Mouse (Mus musculus): ENCODE results near the gene Gimap4. TPM values are rescaled to one million over a fixed set of nuclear protein-coding genes. Genes with fewer than 3 reads are reported as not detected.

The Gimap4 gene
- polyA plus RNA-seq, 1 experiment = 73.5 TPM

DNA sequence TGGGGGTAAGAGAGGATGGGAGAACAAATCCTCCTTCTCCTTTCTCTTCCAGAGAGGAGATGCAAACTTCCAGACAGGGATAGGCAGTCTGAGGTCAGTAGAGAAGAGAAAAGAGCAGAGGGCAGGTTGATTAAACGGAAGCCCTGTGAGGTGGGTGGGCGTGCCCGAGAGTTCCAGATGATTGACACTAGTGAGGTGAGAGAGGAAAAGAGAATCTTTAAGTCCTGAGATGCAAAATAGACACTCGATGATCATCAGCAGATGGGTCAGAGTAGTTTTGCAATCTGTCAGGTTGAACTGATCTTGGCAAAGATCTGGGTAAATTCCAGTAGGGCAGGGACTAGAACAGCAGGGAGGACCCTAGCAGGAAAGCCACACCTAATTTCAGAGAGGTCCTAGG, 19.6 kb upstream of the Gimap4 start:
- H3K27ac ChIP-seq (ENCODE audit: insufficient read depth, low read length) = peak overlapping the region; percentile 65
- no peaks in the 10 kb centered on the region for H3K27me3 ChIP-seq (ENCODE audit: control insufficient read depth, insufficient read depth, low read length)
- peaks cover 31% of the 10 kb centered on the region; the same call in 1 of the 2 replicates for H3K4me1 ChIP-seq (ENCODE audit: control insufficient read depth, insufficient read depth, insufficient read length)
- H3K36me3 ChIP-seq (ENCODE audit: control insufficient read depth, insufficient read depth, low read length) = no peaks in the 10 kb centered on the region
- no peak overlapping the region for H3K4me3 ChIP-seq (ENCODE audit: extremely low read depth, insufficient read depth, insufficient read length)
- no peak for DNase-seq (ENCODE audit: low read depth in 1 of 2, low spot score in 2 of 2)
- no peak for TF ChIP-seq POLR2A (IDR thresholded peaks at IDR 0.05; ENCODE audit: low read depth, low read length)
- TF ChIP-seq CTCF (IDR thresholded peaks at IDR 0.05; ENCODE audit: extremely low read depth, insufficient read depth, insufficient read length, insufficient replicate concordance) = no peak
- WGBS = 43% methylated on average over 4 of the region's 4 CpGs

GRCm38 (mm10) chr6:48665471-48665870, 18.9 kb upstream of the Gimap4 start:
- Histone ChIP-seq H3K4me3 (ENCODE audit: extremely low read depth, insufficient read depth, insufficient read length) (no peak overlapping the region), H3K27ac (ENCODE audit: insufficient read depth, low read length) (peak overlapping the region; percentile 65), H3K4me1 (ENCODE audit: control insufficient read depth, insufficient read depth, insufficient read length) (peaks cover 31% of the 10 kb centered on the region; the same call in 1 of the 2 replicates), H3K27me3 (ENCODE audit: control insufficient read depth, insufficient read depth, low read length) (no peaks in the 10 kb centered on the region), H3K36me3 (ENCODE audit: control insufficient read depth, insufficient read depth, low read length) (no peaks in the 10 kb centered on the region)
- 92% methylated on average over 9 of the region's 9 CpGs for WGBS
- no peak for TF ChIP-seq CTCF (IDR thresholded peaks at IDR 0.05; ENCODE audit: extremely low read depth, insufficient read depth, insufficient read length, insufficient replicate concordance)
- TF ChIP-seq POLR2A (IDR thresholded peaks at IDR 0.05; ENCODE audit: low read depth, low read length) = no peak
- DNase-seq (ENCODE audit: low read depth in 1 of 2, low spot score in 2 of 2) = no peak

- Histone ChIP-seq H3K4me1 (ENCODE audit: control insufficient read depth, insufficient read depth, insufficient read length) (peaks cover 31% of the 10 kb centered on the region; the same call in 1 of the 2 replicates), H3K27ac (ENCODE audit: insufficient read depth, low read length) (peak overlapping the region; percentile 65), H3K4me3 (ENCODE audit: extremely low read depth, insufficient read depth, insufficient read length) (no peak overlapping the region), H3K27me3 (ENCODE audit: control insufficient read depth, insufficient read depth, low read length) (no peaks in the 10 kb centered on the region), H3K36me3 (ENCODE audit: control insufficient read depth, insufficient read depth, low read length) (no peaks in the 10 kb centered on the region)
- TF ChIP-seq CTCF (IDR thresholded peaks at IDR 0.05; ENCODE audit: extremely low read depth, insufficient read depth, insufficient read length, insufficient replicate concordance) (no peak), POLR2A (IDR thresholded peaks at IDR 0.05; ENCODE audit: low read depth, low read length) (no peak)
- WGBS = 19% methylated on average over 7 of the region's 7 CpGs
- DNase-seq (ENCODE audit: low read depth in 1 of 2, low spot score in 2 of 2) = no peak
These were observed 18.2 kb upstream of the Gimap4 start for GRCm38 (mm10) chr6:48666159-48666586.

GRCm38 (mm10) chr6:48668022-48668421, 16.3 kb upstream of the Gimap4 start:
- Histone ChIP-seq H3K27me3 (ENCODE audit: control insufficient read depth, insufficient read depth, low read length) (no peaks in the 10 kb centered on the region), H3K27ac (ENCODE audit: insufficient read depth, low read length) (no peak overlapping the region), H3K36me3 (ENCODE audit: control insufficient read depth, insufficient read depth, low read length) (no peaks in the 10 kb centered on the region), H3K4me1 (ENCODE audit: control insufficient read depth, insufficient read depth, insufficient read length) (peaks cover 31% of the 10 kb centered on the region; the same call in 1 of the 2 replicates), H3K4me3 (ENCODE audit: extremely low read depth, insufficient read depth, insufficient read length) (no peak overlapping the region)
- TF ChIP-seq CTCF (IDR thresholded peaks at IDR 0.05; ENCODE audit: extremely low read depth, insufficient read depth, insufficient read length, insufficient replicate concordance) (no peak), POLR2A (IDR thresholded peaks at IDR 0.05; ENCODE audit: low read depth, low read length) (no peak)
- no peak for DNase-seq (ENCODE audit: low read depth in 1 of 2, low spot score in 2 of 2)

DNA sequence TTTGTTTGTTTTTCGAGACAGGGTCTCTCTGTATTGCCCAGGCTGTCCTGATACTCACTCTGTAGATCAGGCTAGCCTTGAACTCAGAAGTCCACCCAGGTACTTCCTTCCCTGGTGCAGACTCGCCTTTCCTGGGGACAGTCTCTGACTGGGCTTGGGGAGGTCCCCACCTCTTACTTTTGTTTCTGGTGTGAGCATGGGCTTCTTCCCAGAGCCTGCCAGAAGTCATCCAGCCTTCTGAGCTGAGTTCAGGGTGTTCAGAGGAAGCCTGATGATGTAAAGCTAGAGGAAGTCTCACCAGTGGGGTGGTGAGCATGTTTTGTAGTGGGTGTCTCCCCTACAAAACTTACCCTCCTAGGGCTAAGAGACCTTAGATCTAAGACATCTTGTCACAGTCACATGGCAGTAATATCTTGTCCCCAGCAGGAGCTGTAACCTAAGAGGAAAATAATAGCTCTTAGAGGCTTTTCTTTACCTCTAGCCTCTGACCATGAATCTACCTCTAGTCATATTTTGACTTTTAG, 14.8 kb upstream of the Gimap4 start:
- 69% methylated on average over 2 of the region's 2 CpGs for WGBS
- peaks cover 21% of the 10 kb centered on the region; the same call in 1 of the 2 replicates for H3K4me1 ChIP-seq (ENCODE audit: control insufficient read depth, insufficient read depth, insufficient read length)
- H3K4me3 ChIP-seq (ENCODE audit: extremely low read depth, insufficient read depth, insufficient read length) = no peak overlapping the region
- H3K27ac ChIP-seq (ENCODE audit: insufficient read depth, low read length) = no peak overlapping the region
- no peaks in the 10 kb centered on the region for H3K27me3 ChIP-seq (ENCODE audit: control insufficient read depth, insufficient read depth, low read length)
- no peak for TF ChIP-seq CTCF (IDR thresholded peaks at IDR 0.05; ENCODE audit: extremely low read depth, insufficient read depth, insufficient read length, insufficient replicate concordance)
- TF ChIP-seq POLR2A (IDR thresholded peaks at IDR 0.05; ENCODE audit: low read depth, low read length) = no peak
- no peaks in the 10 kb centered on the region for H3K36me3 ChIP-seq (ENCODE audit: control insufficient read depth, insufficient read depth, low read length)
- no peak for DNase-seq (ENCODE audit: low read depth in 1 of 2, low spot score in 2 of 2)

DNA sequence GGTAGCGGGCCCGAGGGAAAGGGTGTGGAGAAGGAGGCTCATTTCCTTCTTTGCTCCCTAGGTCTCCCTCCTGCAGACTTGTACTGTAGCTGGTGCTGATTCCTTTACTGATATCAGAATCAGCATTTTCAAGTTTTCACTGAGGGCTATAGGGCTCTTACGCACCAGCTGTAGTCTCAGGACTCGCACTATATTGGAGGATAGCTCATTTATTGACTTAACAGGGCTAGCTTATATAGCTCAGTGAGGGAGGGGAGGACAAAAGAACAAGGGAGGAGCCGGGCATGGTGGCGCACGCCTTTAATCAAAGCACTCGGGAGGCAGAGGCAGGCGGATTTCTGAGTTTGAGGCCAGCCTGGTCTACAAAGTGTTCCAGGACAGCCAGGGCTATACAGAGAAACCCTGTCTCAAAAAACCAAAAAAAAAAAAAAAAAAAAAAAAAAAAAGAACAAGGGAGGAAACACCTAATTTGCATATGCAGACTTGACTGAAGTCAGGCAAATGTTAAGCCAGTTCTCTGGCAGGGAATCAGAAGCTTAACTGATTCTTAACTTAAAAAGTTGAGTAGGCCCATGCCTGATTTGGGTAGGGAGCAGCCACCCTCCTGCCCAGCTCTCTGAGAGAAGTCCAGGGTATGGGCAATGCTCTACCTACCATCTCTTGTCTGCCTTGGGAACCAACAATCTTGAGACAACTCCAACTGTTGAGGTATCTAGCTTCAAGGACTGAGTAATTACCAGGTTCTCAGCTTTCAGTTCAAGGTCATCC, 9.9 kb upstream of the Gimap4 start:
- DNase-seq (ENCODE audit: low read depth in 1 of 2, low spot score in 2 of 2) = no peak
- peaks cover 3% of the 10 kb centered on the region; the same call in 1 of the 2 replicates for H3K36me3 ChIP-seq (ENCODE audit: control insufficient read depth, insufficient read depth, low read length)
- peaks cover 19% of the 10 kb centered on the region for H3K4me1 ChIP-seq (ENCODE audit: control insufficient read depth, insufficient read depth, insufficient read length)
- no peaks in the 10 kb centered on the region for H3K27me3 ChIP-seq (ENCODE audit: control insufficient read depth, insufficient read depth, low read length)
- peak overlapping the region; percentile 95 for H3K27ac ChIP-seq (ENCODE audit: insufficient read depth, low read length)
- TF ChIP-seq CTCF (IDR thresholded peaks at IDR 0.05; ENCODE audit: extremely low read depth, insufficient read depth, insufficient read length, insufficient replicate concordance) (no peak), POLR2A (IDR thresholded peaks at IDR 0.05; ENCODE audit: low read depth, low read length) (no peak; the same call in 1 of the 2 replicates)
- H3K4me3 ChIP-seq (ENCODE audit: extremely low read depth, insufficient read depth, insufficient read length) = no peak overlapping the region; the same call in 1 of the 2 replicates
- 71% methylated on average over 9 of the region's 9 CpGs for WGBS
